In genomic region chr16:60070457-60071112, GRCm38 (mm10) we compare ENCODE assay signal across 30 mouse cellular contexts.
DNase-seq lines count a peak whose midpoint lies in the region; ATAC-seq and TF ChIP-seq lines count a peak whose summit lies in the region.
"Had no signal": no experiment of that assay in that cellular context is flagged by ENCODE, and none has a peak within 500 bp of the region (broad histone marks: within the 10 kb centered on the region; RNA-seq: fewer than 3 reads in every experiment).

No protein-coding gene starts in this region.

- no peaks in the 10 kb centered on the region for H3K27me3 ChIP-seq in heart, embryonic 12.5 days (replicated peaks)
- no peaks in the 10 kb centered on the region for H3K27me3 ChIP-seq in embryonic facial prominence, embryonic 10.5 days (replicated peaks; ENCODE audit: low read depth, poor library complexity, severe bottlenecking)
- H3K27me3 ChIP-seq: embryonic facial prominence, embryonic 12.5 days; forebrain, embryonic 15.5 days; hindbrain, embryonic 12.5 days; limb, embryonic 13.5 days; liver, embryonic 12.5 days; neural tube, embryonic 13.5 days had no signal

- no peak overlapping the region for H3K27ac ChIP-seq in cortical plate, adult 2 months (ENCODE audit: insufficient read depth, low read length)
- H3K27ac ChIP-seq in heart, embryonic 12.5 days (ENCODE audit: poor library complexity, severe bottlenecking), result no peak overlapping the region
- no peak overlapping the region for H3K27ac ChIP-seq in embryonic facial prominence, embryonic 10.5 days (replicated peaks)
- H3K27ac ChIP-seq: embryonic facial prominence, embryonic 12.5 days; forebrain, embryonic 15.5 days; heart, embryonic 10.5 days; hindbrain, embryonic 12.5 days; hindbrain, postnatal 0 days; kidney, postnatal 0 days; limb, embryonic 13.5 days; liver, embryonic 12.5 days; neural tube, embryonic 13.5 days had no signal

- ATAC-seq in frontal cortex, adult (ENCODE audit: low TSS enrichment), result peak; percentile 91
- ATAC-seq in heart, embryonic 12.5 days (ENCODE audit: insufficient number of reproducible peaks, low FRiP score), result no peak
- ATAC-seq: forebrain, embryonic 15.5 days; hindbrain, postnatal 0 days; intestine, embryonic 16.5 days; liver, embryonic 12.5 days; liver, postnatal 0 days had no signal

- TF ChIP-seq CTCF in cortical plate, adult 2 months (IDR thresholded peaks at IDR 0.05; ENCODE audit: extremely low read depth, insufficient read depth, low read length), result no peak

- no peaks in the 10 kb centered on the region for H3K4me1 ChIP-seq in cortical plate, adult 2 months (ENCODE audit: control insufficient read depth, insufficient read depth, low read length)
- no peaks in the 10 kb centered on the region for H3K4me1 ChIP-seq in heart, embryonic 12.5 days (replicated peaks)
- no peaks in the 10 kb centered on the region for H3K4me1 ChIP-seq in embryonic facial prominence, embryonic 10.5 days
- H3K4me1 ChIP-seq: embryonic facial prominence, embryonic 12.5 days; forebrain, embryonic 15.5 days; heart, embryonic 10.5 days; hindbrain, embryonic 12.5 days; limb, embryonic 13.5 days; liver, embryonic 12.5 days; neural tube, embryonic 13.5 days had no signal

- no peaks in the 10 kb centered on the region for H3K36me3 ChIP-seq in heart, embryonic 12.5 days
- no peaks in the 10 kb centered on the region for H3K36me3 ChIP-seq in embryonic facial prominence, embryonic 10.5 days (replicated peaks)
- H3K36me3 ChIP-seq: embryonic facial prominence, embryonic 12.5 days; forebrain, embryonic 15.5 days; heart, embryonic 10.5 days; hindbrain, embryonic 12.5 days; limb, embryonic 13.5 days; liver, embryonic 12.5 days; neural tube, embryonic 13.5 days had no signal

- no peak for DNase-seq in frontal cortex, postnatal 10 days (ENCODE audit: low spot score in 2 of 2)
- peak; percentile 11 to 20 for DNase-seq in left cerebral cortex, postnatal 14 days (ENCODE audit: low spot score in 2 of 2)
- no peak for DNase-seq in left cerebral cortex, postnatal 4 days
- peak; percentile 4 for DNase-seq in ES-CJ7 (ENCODE audit: low read depth, low spot score)
- no peak for DNase-seq in embryonic facial prominence, embryonic 10.5 days (ENCODE audit: low spot score)
- DNase-seq: adrenal gland, adult 2 months; adrenal gland, postnatal 36 days; cerebellum, adult 8-10 months; cerebellum, postnatal 25 days; gastrocnemius, postnatal 25 days; heart, adult 11 months; heart, postnatal 36 days; kidney, adult 8-10 months; kidney, postnatal 4 days; liver, postnatal 0 days; lung, postnatal 36 days had no signal

- intact Hi-C loops in left cerebral cortex, postnatal 14 days (cut with DNase I), result no loop called here
- intact Hi-C loops in left cerebral cortex, postnatal 4 days (cut with DNase I), result no loop called here

- H3K9ac ChIP-seq in heart, embryonic 12.5 days, result no peak overlapping the region
- H3K9ac ChIP-seq: embryonic facial prominence, embryonic 12.5 days; forebrain, embryonic 15.5 days; hindbrain, embryonic 12.5 days; limb, embryonic 13.5 days; liver, embryonic 12.5 days; liver, postnatal 0 days; neural tube, embryonic 13.5 days had no signal

- H3K4me3 ChIP-seq in cortical plate, adult 2 months (ENCODE audit: insufficient read depth, low read length), result 0 out of 2 replicates have a peak overlapping the region, but pooled peaks have one; percentile 6
- H3K4me3 ChIP-seq in heart, embryonic 12.5 days, result no peak overlapping the region
- no peak overlapping the region for H3K4me3 ChIP-seq in embryonic facial prominence, embryonic 10.5 days
- H3K4me3 ChIP-seq: embryonic facial prominence, embryonic 12.5 days; forebrain, embryonic 15.5 days; heart, embryonic 10.5 days; hindbrain, embryonic 12.5 days; limb, embryonic 13.5 days; liver, embryonic 12.5 days; neural tube, embryonic 13.5 days had no signal

- no peaks in the 10 kb centered on the region for H3K9me3 ChIP-seq in heart, embryonic 12.5 days (replicated peaks)
- H3K9me3 ChIP-seq in embryonic facial prominence, embryonic 10.5 days, result no peaks in the 10 kb centered on the region
- H3K9me3 ChIP-seq: embryonic facial prominence, embryonic 12.5 days; forebrain, embryonic 15.5 days; heart, embryonic 10.5 days; hindbrain, embryonic 12.5 days; limb, embryonic 13.5 days; liver, embryonic 12.5 days; neural tube, embryonic 13.5 days had no signal

- WGBS in heart, embryonic 12.5 days, result 74% methylated on average over 10 of the region's 10 CpGs
- WGBS in embryonic facial prominence, embryonic 10.5 days, result 88% methylated on average over 10 of the region's 10 CpGs

- TF ChIP-seq POLR2A in cortical plate, adult 2 months (IDR thresholded peaks at IDR 0.05; ENCODE audit: extremely low read depth, insufficient read depth, low read length), result no peak

- no peak overlapping the region for H3K4me2 ChIP-seq in heart, embryonic 12.5 days
- H3K4me2 ChIP-seq: embryonic facial prominence, embryonic 12.5 days; forebrain, embryonic 15.5 days; hindbrain, embryonic 12.5 days; limb, embryonic 13.5 days; liver, embryonic 12.5 days; midbrain, embryonic 11.5 days; neural tube, embryonic 13.5 days had no signal

Comparison
In these comparisons a context has a peak if more than half of its experiments do, and no peak if none do; other contexts are left out.
1. DNase-seq: peak in left cerebral cortex, postnatal 14 days (2 of 2) and ES-CJ7 (single experiment); none in frontal cortex, postnatal 10 days (0 of 2), left cerebral cortex, postnatal 4 days (single experiment) and embryonic facial prominence, embryonic 10.5 days (single experiment).